Mouse (Mus musculus) lung, postnatal 10 days (tissue): ENCODE data around the gene Mrpl9.

Experiments
- DNase-seq: peaks from one replicate; pipeline ENCODE4 v3.0.0; 2021

Mrpl9 gene

DNA sequence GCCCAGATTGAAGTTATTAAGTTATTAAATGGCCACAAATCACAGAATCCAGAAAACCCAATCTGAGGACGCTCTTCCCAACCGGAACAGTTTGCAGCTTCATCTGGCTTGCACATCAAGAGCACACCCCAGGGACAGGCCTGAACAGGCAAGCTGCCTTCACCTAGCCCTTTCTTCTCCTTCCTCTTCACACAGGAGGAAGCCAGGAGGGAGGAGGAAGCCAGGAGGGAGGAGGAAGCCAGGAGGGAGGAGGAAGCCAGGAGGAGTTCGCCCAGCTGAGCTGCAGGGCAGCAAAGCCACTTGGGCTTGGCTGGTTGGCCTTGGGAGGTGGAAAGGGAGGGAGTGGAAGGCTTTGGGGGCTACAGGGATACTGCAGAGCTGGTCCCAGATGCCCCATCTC is 25.8 kb downstream of the Mrpl9 start:
- DNase-seq, result no peak

- DNase-seq, result peak; percentile 61
These were observed 29.5 kb downstream of the Mrpl9 start for GRCm38 (mm10) chr3:94472447-94473114.

GRCm38 (mm10) chr3:94473115-94473505 is 30.0 kb downstream of the Mrpl9 start:
- DNase-seq, result no peak

- no peak for DNase-seq
These were observed 30.6 kb downstream of the Mrpl9 start for GRCm38 (mm10) chr3:94473567-94474232.

DNA sequence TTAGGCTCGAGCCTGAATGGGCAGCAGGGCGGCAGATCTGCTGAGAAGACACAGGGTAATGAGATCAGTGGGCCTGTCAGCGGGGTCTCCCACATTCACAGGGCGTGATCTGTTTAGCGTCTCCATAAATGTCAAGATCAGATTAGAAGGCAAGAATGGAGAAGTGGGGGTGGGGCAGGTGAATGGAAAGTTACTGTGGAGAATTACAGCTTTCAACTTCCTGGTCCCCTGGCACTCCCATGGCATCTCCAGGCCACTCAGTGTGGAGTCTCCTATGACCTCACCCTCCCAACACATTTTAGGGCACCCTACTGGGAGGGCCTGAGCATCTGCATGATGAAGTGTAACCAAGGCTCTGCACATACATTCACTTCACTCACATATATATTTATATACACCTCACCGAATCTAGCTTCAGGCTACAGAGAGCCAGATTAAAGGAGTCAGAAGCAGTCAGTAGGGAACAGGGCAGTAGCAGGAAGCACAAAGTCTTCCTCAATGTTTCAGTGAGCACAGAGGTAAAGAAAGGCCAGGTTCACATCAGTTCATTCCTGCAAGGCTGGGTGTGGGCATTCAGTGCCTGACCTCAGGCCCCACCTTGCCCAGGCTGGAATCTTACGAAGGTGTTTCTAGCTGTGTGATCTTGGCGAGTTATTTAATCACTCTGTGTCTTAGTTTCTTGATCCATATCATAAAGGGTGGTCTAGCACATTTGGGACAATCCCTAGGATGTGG is 33.4 kb downstream of the Mrpl9 start:
- no peak for DNase-seq

GRCm38 (mm10) chr3:94477444-94477843 is 34.3 kb downstream of the Mrpl9 start:
- DNase-seq, result no peak

DNA sequence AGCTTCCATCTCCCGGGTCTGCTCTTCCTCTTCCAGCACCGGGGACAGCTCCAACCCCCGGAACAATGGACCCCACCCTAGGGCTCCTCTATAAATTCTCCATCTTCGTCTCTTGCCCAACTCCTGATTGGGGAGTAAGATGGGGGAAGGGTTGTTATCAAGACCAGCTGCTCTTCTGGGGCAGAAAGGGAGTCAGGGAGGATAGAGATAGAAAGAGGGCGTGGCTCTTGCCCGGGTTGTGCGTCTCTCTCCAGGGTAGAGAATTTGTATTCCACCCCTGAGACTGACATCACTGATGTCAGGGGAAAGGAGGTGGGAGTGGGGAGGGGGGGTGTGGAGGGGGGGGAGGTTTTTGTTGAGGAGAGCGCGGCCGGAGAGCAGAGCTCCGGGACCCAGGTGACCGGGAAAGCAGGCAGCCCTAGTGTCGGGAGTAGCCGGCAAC is 34.9 kb downstream of the Mrpl9 start, which contains the start of gene Celf3:
Celf3 (plus strand) TSS at position 315 of the 442 bp plus-strand sequence.
- no peak for DNase-seq

DNA sequence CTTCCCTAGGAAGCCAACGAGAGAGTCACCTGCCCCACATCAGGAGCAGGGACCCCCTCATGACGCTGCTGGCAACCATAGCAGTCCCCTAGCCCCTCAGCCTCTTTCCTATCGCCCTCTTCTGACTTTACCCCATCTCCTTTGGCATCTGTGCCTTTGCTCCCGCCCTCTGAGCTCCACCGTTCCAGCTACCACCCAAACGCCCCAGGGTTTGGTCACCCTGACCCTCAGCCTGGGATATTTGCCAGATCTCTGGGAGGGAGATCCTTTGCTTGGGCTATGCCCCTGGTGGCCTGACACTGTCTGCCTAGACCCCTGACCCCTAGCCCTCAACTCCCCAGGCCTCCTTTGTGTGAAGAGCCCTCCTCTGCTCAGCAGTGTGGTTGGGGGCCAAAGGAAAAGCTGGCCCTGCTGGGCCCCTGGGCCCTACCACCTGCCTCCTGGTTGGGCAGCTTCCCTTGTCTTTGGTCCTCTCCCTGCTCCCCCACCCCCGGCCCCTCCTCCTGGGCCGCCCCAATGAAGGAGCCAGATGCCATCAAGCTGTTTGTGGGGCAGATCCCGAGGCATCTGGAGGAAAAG is 35.6 kb downstream of the Mrpl9 start:
- DNase-seq, result no peak

DNA sequence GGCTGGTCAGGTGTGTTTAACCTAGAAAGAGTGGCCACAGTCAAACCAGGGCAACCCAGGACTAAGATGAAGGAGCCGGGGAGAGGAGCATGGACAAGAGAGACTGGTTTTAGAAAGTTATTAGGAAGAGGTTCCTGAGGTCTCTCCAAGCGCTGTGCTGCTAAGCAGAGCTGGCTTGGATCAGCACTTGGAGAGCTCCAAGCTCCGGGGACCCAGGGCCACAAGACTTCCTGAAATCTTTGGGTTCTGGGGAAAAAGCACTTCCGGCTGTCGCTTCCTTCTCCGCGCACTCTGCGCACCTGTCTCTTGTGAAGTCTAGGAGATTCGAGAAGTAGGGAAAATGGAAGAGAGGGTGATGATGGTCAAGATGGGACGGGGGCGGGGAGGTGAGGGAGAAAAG is 36.4 kb downstream of the Mrpl9 start:
- peak; percentile 32 for DNase-seq

DNA sequence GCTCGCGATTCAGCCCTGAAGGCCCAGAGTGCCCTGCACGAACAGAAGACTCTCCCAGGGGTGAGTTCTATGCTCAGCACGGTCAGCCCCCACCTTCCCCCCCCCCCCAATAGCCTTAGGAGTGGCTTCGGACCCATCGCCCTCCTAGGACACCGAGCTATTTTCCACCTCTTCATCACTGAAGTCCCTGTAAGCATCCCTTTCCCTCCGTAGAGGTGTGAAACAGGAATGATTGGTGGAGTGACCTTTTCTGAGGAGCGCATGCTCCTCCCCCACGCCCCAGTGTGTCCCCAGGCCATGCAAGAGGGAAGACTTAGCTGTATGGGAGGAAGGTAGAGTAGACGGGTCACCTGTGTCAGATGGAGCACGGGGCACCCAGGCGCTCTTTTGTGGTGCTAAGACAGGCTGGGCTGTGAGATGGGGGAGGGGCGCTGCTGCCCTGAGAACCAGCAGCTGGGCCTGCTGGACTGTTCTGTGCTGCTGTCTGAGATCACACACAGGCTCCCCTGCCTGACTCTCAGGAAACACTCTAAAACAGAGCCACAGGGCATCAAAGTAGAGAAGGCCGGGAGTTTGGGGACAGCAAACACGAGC is 37.3 kb downstream of the Mrpl9 start, which contains the start of gene Riiad1:
Riiad1 (minus strand) TSS at position 51 of the 594 bp plus-strand sequence.
- DNase-seq, result no peak

GRCm38 (mm10) chr3:94481429-94481828 is 38.3 kb downstream of the Mrpl9 start:
- no peak for DNase-seq

- DNase-seq, result peak; percentile 50
These were observed 39.8 kb downstream of the Mrpl9 start for GRCm38 (mm10) chr3:94482764-94483385.

DNA sequence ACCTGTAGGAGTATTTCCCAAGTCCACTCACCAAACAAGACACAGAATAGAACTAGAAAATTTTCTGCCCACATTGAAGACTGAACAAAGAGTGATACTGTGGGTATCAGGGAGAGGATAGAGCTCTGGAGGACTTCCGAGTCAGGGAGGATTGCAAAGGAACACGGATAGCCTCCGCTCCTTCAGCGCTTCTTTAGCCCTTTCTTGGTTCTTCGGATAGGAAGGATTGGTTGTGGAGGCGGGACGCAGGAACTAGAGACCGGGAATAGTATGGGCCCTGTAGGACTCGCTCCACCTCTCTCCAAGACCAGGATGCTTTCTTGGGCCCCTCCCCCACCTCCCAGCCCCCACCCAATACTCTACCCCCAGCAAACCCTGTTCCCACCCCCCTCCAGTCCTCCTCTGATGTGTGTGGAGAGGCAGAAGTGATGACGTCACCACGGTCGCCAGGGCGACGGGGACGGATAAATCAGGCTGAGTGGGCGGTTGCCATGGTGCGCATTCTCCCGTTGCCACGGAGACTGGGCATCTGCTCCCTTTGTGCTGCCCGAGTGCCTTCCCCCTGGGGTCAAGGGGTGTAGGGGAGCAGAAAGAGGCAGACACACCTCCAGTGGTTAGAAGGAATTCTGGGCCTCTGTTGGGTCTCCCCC is 40.8 kb downstream of the Mrpl9 start:
- DNase-seq, result peak; percentile 28

- no peak for DNase-seq
These were observed 42.8 kb downstream of the Mrpl9 start for GRCm38 (mm10) chr3:94485922-94486321.

DNA sequence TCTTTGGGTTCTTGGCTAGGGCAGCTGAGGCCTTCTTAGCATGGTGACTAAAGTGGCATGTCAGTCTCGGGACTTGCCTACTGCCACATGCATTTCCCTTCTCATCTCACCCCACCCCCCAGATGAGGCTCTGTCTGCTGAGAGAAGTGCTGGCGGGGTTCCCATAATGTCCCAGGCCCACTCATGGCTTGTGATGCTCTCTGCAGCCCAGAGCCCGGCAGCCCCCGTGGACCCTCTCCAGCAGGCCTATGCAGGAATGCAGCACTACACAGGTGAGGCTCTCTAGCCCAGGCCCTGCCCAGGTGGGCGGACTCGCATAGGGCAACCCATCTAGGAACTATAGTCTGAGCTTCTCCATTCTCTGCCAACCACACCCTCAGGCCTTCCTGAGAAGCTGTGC is 44.5 kb downstream of the Mrpl9 start:
- peak; percentile 35 for DNase-seq

DNA sequence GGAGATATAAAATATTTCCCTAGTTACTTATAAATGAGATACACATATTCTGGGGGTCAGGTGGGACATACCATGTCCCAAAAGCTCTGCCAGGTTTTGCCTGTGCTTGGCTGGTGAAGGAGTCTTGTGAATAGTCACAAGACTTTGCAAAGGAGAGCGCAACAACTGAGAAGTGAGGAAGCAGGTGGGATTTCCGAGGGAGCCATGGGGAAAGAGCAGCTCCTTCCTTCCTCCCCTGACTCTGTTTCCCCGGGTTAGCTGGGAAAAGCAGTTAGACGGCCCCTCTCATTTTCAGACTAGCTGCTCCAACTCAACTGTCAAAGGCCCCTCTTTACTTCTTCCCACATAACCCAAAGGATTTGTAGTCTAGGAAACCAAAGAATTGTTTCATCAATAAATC is 54.0 kb downstream of the Mrpl9 start:
- no peak for DNase-seq
